21 mouse cellular contexts compared by ENCODE assay signal in the genomic region with DNA sequence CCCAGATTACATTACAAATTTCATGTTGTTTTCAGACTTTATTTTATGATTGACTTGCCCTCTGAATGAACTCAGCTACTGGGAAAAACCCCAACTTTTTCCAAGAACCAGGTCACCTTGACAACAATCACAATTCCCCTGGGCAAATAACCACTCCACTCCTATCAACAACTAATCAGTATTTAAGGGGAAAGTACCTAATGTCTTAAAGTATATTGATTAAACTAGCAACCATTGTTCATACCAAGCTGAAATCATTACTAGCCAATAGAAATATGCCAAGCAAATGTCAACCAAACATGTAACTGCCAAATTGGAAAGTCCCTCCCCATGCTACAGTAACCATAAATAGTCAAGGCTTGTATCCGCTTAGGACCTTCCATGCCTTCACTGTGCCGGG. TPM values are rescaled to one million over a fixed set of nuclear protein-coding genes. Genes with fewer than 3 reads are reported as not detected.
DNase-seq lines count a peak whose midpoint lies in the region; ATAC-seq lines count a peak whose summit lies in the region.
"Had no signal": no experiment of that assay in that cellular context is flagged by ENCODE, and none has a peak within 500 bp of the region (broad histone marks: within the 10 kb centered on the region; RNA-seq: fewer than 3 reads in every experiment).

No protein-coding gene starts in this region.

- no peak overlapping the region for H3K4me3 ChIP-seq in stomach, embryonic 14.5 days (ENCODE audit: low read depth, low read length)
- H3K4me3 ChIP-seq in heart, embryonic 10.5 days = no peak overlapping the region
- H3K4me3 ChIP-seq: embryonic facial prominence, embryonic 10.5 days; forebrain, embryonic 13.5 days; heart, embryonic 13.5 days had no signal

- DNase-seq in 3T3-L1 (ENCODE audit: low read depth, low spot score) (peak; percentile 10), adipocyte (ENCODE audit: low spot score) (peak; percentile 9)
- DNase-seq in gastrocnemius, postnatal 25 days = no peak
- DNase-seq in ovary, adult 18-20 months (ENCODE audit: low spot score) = no peak
- no peak for DNase-seq in heart, embryonic 10.5 days (ENCODE audit: low spot score)
- DNase-seq: adrenal gland, postnatal 14 days; cerebellum, adult 18-20 months; cerebellum, postnatal 10 days; forebrain, postnatal 0 days; gastrocnemius, postnatal 14 days; heart, postnatal 36 days had no signal

- no peaks in the 10 kb centered on the region for H3K27me3 ChIP-seq in stomach, embryonic 14.5 days (ENCODE audit: control insufficient read depth, insufficient read depth, low read length)
- no peaks in the 10 kb centered on the region for H3K27me3 ChIP-seq in heart, embryonic 10.5 days (ENCODE audit: insufficient read depth, poor library complexity, severe bottlenecking)
- H3K27me3 ChIP-seq: forebrain, embryonic 13.5 days; heart, embryonic 13.5 days had no signal

- ATAC-seq in CD4-positive, CD25-positive, alpha-beta regulatory T cell, adult 4 months = peak; percentile 43
- 0 out of 2 replicates have a peak, but pooled peaks have one; percentile 49 for ATAC-seq in stomach, embryonic 14.5 days (ENCODE audit: insufficient number of reproducible peaks, insufficient read depth, low FRiP score, low read depth)
- ATAC-seq: forebrain, embryonic 13.5 days; forebrain, postnatal 0 days; hindbrain, postnatal 0 days; intestine, embryonic 16.5 days had no signal

- H3K27ac ChIP-seq in stomach, embryonic 14.5 days (ENCODE audit: low read length) = no peak overlapping the region
- no peak overlapping the region for H3K27ac ChIP-seq in heart, embryonic 10.5 days
- H3K27ac ChIP-seq: embryonic facial prominence, embryonic 10.5 days; forebrain, embryonic 13.5 days; heart, embryonic 13.5 days; hindbrain, postnatal 0 days had no signal

- no peaks in the 10 kb centered on the region for H3K36me3 ChIP-seq in stomach, embryonic 14.5 days (ENCODE audit: control insufficient read depth, insufficient read depth, low read length)
- no peaks in the 10 kb centered on the region for H3K36me3 ChIP-seq in heart, embryonic 10.5 days
- H3K36me3 ChIP-seq: embryonic facial prominence, embryonic 10.5 days; heart, embryonic 13.5 days had no signal

- no peak overlapping the region for H3K4me2 ChIP-seq in stomach, embryonic 14.5 days (replicated peaks; ENCODE audit: low read depth, low read length)
- H3K4me2 ChIP-seq: forebrain, embryonic 13.5 days; heart, embryonic 13.5 days had no signal

- WGBS in stomach, embryonic 14.5 days = 85% methylated on average over 2 of the region's 2 CpGs
- WGBS in heart, embryonic 10.5 days = 83% methylated on average over 2 of the region's 2 CpGs

- H3K9me3 ChIP-seq in stomach, embryonic 14.5 days (ENCODE audit: control insufficient read depth, low read depth, low read length) = no peaks in the 10 kb centered on the region
- no peaks in the 10 kb centered on the region for H3K9me3 ChIP-seq in heart, embryonic 10.5 days
- H3K9me3 ChIP-seq: embryonic facial prominence, embryonic 10.5 days; forebrain, embryonic 13.5 days had no signal

- no peak overlapping the region for H3K9ac ChIP-seq in stomach, embryonic 14.5 days (replicated peaks; ENCODE audit: low read depth, low read length)
- H3K9ac ChIP-seq: forebrain, embryonic 13.5 days; forebrain, postnatal 0 days; heart, embryonic 13.5 days had no signal

- H3K4me1 ChIP-seq in stomach, embryonic 14.5 days (ENCODE audit: control insufficient read depth, insufficient read depth, low read length) = no peaks in the 10 kb centered on the region
- no peaks in the 10 kb centered on the region for H3K4me1 ChIP-seq in heart, embryonic 10.5 days
- H3K4me1 ChIP-seq: embryonic facial prominence, embryonic 10.5 days; forebrain, embryonic 13.5 days; heart, embryonic 13.5 days had no signal

RNA-seq across cellular contexts. Expression of a gene that starts 9.3 kb away (rescaled TPM):
- 10 to 100 TPM; 38.3 to 85.0 TPM for polyA plus RNA-seq in CD4-positive, CD25-positive, alpha-beta regulatory T cell, adult 4 months (2017; shearing (Covaris generic))
- polyA plus RNA-seq in stomach, embryonic 14.5 days (2014; fragmentation: Nextera tagmentation; extraction: Ambion mirVana) = 68.3 and 69.6 TPM in 2 replicates
- total RNA-seq in gastrocnemius, postnatal 25 days (2021) = 10 to 100 TPM; 31.3 to 34.4 TPM
- 47.4 and 50.7 TPM in 2 replicates for polyA plus RNA-seq in heart, embryonic 10.5 days (2016; fragmentation: Nextera tagmentation; extraction: Ambion mirVana)

RNA-seq across cellular contexts. Expression of a gene that starts 10.3 kb away (rescaled TPM):
- polyA plus RNA-seq in CD4-positive, CD25-positive, alpha-beta regulatory T cell, adult 4 months (2017; shearing (Covaris generic)) = 1 to 10 TPM; 2.8 to 4.9 TPM
- 2.7 and 3.7 TPM in 2 replicates for polyA plus RNA-seq in stomach, embryonic 14.5 days (2014; fragmentation: Nextera tagmentation; extraction: Ambion mirVana)
- 1 to 10 TPM; 4.2 to 4.4 TPM for total RNA-seq in gastrocnemius, postnatal 25 days (2021)
- polyA plus RNA-seq in heart, embryonic 10.5 days (2016; fragmentation: Nextera tagmentation; extraction: Ambion mirVana) = 2.4 and 3.0 TPM in 2 replicates

RNA-seq across cellular contexts. Expression of a gene that starts 31.3 kb away (rescaled TPM):
- 1 to 10 TPM; 1.4 to 3.1 TPM for polyA plus RNA-seq in CD4-positive, CD25-positive, alpha-beta regulatory T cell, adult 4 months (2017; shearing (Covaris generic))
- polyA plus RNA-seq in stomach, embryonic 14.5 days (2014; fragmentation: Nextera tagmentation; extraction: Ambion mirVana) = 0.72 TPM in 1 of 2 replicates, not detected in the other
- not detected for total RNA-seq in gastrocnemius, postnatal 25 days (2021)
- not detected in 2 replicates for polyA plus RNA-seq in heart, embryonic 10.5 days (2016; fragmentation: Nextera tagmentation; extraction: Ambion mirVana)
- total RNA-seq: adrenal gland, postnatal 14 days; forebrain, postnatal 0 days; gastrocnemius, adult 18-20 months; gastrocnemius, postnatal 14 days; granulocyte monocyte progenitor cell, adult 5-6 weeks; heart, adult 8-10 months; heart, postnatal 36 days; hindbrain, postnatal 0 days had no signal
- polyA plus RNA-seq: embryonic facial prominence, embryonic 10.5 days; forebrain, embryonic 13.5 days; forebrain, postnatal 0 days; heart, embryonic 13.5 days; hindbrain, postnatal 0 days; intestine, embryonic 16.5 days had no signal

RNA-seq across cellular contexts. Expression of a gene that starts 47.7 kb away (rescaled TPM):
- polyA plus RNA-seq in CD4-positive, CD25-positive, alpha-beta regulatory T cell, adult 4 months (2017; shearing (Covaris generic)) = not detected
- 17.8 and 21.1 TPM in 2 replicates for polyA plus RNA-seq in stomach, embryonic 14.5 days (2014; fragmentation: Nextera tagmentation; extraction: Ambion mirVana)
- 1 to 10 TPM; 1.4 to 1.8 TPM for total RNA-seq in gastrocnemius, postnatal 25 days (2021)
- polyA plus RNA-seq in heart, embryonic 10.5 days (2016; fragmentation: Nextera tagmentation; extraction: Ambion mirVana) = 14.5 and 20.4 TPM in 2 replicates

Comparison
In these comparisons a context has a peak if more than half of its experiments do, and no peak if none do; other contexts are left out.
1. DNase-seq: peak in 3T3-L1 (single experiment) and adipocyte (single experiment); none in gastrocnemius, postnatal 25 days (single experiment), ovary, adult 18-20 months (single experiment) and heart, embryonic 10.5 days (single experiment).